Mouse (Mus musculus): ENCODE data around the gene Ryr3.

Ryr3 gene

GRCm38 (mm10) chr2:112900747-112901146 is 316.1 kb downstream of the Ryr3 start:
- no peak for DNase-seq

DNA sequence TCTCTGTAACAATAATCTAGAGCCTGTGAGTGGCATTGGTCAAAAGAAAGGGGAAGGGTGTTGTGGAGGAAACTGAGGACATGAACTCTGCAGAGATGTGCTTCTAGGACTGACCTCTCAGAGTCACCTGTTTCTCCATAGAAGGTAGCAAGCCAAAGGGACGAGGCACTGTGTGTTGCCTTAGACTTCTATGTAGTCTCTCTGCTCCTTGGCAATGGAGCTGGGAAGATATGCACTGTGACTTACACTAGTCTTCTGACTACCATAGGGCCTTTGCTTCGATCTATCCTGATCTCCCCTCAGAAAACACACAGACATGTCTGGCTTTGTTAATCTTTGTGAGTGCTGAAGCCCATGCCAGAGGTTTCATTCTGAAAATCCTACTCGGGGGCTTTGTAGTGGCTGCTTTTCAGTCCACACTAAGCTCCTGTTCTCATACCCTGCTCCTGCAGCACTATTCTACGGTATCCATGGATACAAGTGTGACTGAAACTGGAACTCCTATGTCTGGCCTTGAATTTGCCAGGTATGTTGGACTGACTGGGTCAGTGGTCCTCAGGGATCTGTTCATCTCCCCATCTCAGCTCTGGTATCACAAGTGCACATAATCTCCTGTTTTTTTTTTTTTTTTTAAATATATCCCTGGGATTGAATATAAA is 332.3 kb downstream of the Ryr3 start:
- no peak for DNase-seq

GRCm38 (mm10) chr2:112881805-112882204 is 335.1 kb downstream of the Ryr3 start:
- no peak for DNase-seq

DNA sequence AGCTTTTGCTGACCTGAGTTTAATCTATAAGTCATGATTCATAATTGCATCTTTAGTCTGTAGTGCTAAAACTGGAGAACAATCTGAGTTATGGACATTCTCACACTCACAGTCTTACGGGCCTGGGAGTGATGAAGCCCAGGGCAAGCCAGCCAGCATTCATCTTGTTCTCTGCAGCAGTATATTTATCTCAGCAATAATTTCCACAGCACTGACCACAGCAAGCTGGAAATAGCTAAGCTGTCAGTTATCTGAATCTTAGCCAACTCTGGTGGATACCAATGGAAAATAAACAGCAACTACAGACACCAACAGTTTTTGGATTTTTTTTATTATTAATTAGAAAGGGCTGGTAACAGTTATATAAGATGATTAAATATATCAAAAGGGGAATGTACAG is 335.5 kb downstream of the Ryr3 start:
- no peak for DNase-seq

DNA sequence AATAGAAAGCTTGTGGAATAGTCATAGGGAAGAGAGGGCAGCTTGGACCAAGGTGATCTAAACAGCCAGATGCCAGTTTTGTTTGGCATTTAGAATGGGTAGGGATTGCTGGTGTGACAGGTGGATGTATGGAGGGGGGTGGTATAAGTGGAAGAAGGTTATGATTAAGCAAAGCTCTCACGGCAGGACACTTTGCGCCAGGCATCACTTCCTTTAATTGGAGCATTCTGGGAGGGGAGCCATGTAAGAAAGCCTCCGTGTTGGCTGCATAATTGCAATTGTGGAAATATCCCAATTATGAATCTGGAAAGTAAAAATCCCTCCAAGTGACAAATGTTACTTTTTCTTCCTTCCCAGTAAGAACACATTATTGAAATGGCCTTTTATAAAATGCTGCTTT is 339.5 kb downstream of the Ryr3 start:
- DNase-seq = no peak

DNA sequence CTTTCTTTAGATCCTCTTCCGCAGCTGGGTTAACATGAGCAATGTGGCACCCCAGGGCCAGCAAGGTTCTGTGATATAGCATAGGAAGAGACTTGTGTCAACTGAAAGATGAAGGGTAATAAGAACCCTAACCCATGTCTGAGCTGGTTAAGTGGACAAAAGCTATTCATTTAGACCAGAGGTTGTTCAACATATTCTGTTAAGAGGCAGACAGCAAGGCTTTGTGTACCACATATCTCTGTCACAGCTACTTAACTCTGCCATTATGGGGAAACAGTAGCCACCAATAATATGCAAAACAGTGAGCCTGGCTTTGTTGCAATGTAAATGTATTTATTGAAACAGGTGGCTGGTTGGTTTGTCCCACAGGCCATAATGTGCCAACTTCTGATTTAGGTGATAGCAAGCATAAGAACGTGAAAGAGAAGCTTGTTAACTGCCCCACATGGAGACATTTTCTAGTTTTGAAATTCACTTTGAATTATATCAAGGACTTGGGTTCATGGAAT is 350.8 kb downstream of the Ryr3 start:
- no peak for DNase-seq

DNA sequence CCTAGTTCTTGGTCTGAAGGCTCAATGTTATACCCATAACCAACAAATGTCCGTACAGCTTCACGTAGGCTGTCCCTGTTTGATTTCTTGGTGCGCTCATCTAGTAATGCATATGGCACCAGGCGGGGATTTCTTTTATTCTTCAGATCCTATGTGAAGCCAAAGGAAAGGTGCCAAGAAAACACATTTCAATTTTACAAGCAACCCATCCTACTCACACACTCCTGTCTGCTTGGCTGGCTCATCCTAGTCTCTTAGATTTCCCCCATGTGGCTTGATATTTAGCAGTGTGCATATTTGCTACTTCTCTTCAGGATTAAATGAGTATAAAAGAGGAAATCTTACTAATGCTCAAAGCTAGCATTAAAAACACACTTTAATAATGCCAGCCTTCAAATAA is 355.1 kb downstream of the Ryr3 start:
- DNase-seq = peak; percentile 10

GRCm38 (mm10) chr2:112845583-112846512 is 371.0 kb downstream of the Ryr3 start:
- DNase-seq = no peak

GRCm38 (mm10) chr2:112842877-112843276 is 374.0 kb downstream of the Ryr3 start:
- no peak for DNase-seq

DNA sequence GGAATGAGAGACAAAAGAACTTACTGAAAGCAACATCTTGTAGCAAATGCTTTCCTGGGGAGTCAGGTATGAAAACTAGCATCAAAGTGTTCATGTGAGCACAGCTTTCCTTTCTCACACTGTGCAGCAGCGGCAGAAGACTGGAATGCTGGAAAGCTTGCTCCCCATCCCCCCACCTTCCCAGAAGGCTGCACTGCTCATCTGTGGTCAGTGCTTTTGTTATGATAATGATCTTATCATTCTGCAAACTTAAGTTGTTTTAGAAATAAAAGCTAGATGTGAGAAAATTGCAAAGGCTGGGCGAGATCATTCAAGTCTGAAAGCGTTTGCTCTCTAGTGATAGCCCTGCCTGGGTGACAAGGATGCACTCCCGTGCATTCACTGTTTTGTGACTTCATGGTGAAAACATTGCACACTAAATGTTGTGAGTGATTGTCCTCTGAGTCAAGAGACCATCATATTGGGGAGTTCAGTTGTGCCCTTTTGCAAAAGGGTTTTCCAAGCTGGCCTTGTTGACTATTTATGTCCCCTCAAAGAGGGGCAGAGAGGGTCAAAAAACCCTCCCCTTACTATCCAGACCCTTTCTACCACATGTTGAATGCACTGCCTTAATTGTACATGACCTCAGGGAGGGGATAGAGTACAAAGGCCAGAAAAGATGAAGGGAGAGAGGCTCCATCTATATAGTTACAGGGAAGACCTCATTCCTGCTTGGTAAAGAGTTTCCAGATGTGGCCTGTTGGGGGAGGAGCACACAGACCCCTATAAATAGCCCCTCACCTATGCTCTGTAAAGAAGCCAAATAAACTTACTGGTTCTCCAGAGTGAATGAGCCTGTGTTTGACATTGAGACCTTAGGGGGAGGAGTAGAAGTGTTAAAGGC is 385.2 kb downstream of the Ryr3 start:
- no peak for DNase-seq

- no peak for DNase-seq
Observed at GRCm38 (mm10) chr2:112826571-112826970, 390.3 kb downstream of the Ryr3 start.

DNA sequence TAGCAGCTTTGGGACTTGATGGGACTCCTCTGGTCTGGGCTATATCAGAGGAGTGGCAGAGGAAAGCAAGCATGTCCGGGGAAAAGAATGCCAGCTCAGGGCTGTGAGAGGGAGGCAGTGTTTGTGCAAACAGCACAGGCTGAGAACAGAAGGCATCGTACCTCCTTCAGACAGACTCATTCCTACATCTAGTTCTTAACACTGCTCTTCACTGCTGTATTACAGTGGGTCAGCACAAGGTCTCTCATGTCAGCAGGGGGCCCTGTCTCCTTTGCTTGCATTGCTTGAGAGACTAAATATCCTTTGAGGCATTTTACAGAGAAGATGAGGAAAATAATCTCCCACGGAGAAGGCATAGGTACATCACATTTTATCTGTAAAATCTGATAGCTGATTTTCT is 394.2 kb downstream of the Ryr3 start:
- DNase-seq = peak; percentile 10

DNA sequence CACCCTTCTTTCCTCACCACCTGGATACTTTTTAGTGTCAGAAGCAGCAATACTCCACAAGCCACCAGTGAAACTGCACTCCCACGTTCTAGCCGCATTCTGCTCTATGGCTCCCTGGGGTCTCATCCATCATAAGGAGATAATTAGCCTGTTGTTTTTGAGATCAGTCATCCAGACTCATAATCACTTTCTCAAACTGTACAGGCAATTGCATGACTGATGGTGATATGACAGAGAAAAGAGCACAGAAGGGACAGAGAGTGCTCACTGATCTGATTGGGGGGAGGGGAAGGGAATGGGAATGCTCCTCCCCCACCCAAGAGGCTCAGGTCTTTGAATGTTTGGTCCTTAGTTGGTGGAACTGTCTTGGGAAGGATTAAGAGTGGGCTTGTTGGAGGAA is 397.8 kb downstream of the Ryr3 start:
- no peak for DNase-seq

DNA sequence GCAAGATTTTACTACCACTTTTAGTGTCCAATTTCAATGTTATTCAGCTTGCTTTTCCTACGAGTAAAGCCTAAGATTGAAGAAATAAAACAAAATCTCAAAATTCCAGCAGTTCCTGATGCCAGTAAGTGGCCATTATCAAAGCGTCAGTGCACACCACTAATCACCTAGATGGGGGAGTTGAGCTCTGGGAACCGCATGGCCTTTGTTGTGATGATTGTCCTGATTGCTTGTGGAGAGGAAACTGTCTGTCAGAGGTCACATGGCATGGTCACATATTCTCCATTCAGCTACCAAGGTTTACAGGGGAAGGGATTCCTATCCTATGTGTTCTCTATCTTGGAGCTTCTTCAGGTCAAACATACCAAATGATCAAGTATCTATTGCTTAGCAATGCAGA is 399.9 kb downstream of the Ryr3 start:
- no peak for DNase-seq

- DNase-seq = no peak
Observed at GRCm38 (mm10) chr2:112815960-112816359, 400.9 kb downstream of the Ryr3 start.

GRCm38 (mm10) chr2:112812637-112813402 is 404.1 kb downstream of the Ryr3 start:
- no peak for DNase-seq

GRCm38 (mm10) chr2:112806015-112806414 is 410.9 kb downstream of the Ryr3 start:
- DNase-seq = no peak

- DNase-seq = peak; percentile 56
Observed at GRCm38 (mm10) chr2:112799995-112800353, 416.9 kb downstream of the Ryr3 start.

DNA sequence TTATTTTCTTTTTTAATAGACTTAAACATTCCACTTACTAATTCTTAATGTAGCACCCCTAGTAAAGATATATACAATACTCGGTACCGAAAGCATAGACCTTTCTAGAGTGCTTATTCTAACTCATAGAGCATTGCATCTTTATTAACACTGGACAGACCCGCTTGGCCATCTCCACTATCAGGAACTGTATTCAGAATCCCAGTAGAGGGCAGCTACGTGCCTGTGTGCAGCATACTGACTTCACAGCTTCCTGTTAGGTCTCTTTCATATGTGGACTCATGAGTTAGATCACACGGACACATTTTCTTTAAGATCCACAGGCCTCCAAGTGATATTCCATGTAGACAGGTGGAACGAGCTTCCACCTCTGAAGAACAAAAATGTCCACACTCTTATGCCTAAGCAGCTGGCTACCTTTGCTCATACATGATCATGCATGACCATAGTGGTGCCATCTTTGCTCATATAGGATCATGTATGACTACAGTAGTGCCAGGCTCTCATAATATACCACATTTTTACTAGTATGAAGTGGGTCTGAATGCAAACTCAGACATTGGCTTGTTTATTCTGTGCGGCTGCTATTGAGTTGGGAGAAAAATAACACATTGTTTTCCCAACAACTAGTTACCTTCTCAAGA is 417.4 kb downstream of the Ryr3 start:
- no peak for DNase-seq

- no peak for DNase-seq
Observed at GRCm38 (mm10) chr2:112781631-112782030, 435.3 kb downstream of the Ryr3 start.

DNA sequence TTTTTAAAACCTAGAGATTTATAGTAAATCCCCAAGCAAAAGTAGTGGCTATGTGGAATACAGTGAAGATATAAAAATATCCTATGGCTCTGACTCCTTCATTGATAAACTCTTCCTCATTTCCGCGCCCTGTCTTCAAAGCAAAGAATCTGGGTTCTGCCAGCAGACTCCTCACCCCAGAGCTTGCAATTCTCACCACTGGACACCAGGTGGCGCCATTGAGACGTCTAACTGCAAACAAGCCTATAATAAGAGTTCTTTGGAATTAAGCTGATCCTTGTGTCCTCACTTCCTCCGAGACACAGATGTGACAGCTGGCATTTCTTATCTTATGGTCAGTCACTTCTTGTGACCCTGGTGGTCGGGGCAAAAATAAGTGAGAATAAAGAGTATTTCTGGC is 442.1 kb downstream of the Ryr3 start:
- DNase-seq = peak; percentile 67

DNA sequence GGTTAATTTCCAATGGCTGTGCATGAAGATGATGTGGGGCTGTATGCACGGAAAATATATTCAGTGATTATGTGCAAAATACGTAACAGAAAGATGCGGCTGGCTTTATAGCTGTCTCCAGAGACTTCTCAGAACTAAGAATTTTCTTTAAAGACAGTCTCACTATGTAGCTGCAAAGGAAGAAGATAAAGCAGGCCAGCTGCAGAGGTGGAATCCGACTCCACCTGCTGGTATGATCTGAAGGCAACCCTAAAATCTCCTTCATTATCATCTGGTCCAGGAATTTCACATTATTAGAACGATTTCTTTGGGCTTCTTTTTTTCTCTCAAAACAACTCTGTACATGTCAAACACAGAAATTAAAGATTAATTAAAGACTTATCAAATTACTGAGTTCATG is 449.2 kb downstream of the Ryr3 start:
- no peak for DNase-seq

Data from right cerebral cortex, adult 18-20 months (tissue).